Mouse (Mus musculus) right cerebral cortex, adult 18-20 months (tissue): ENCODE measurements around the gene Tuba1c.
A peak's percentile ranks its signal among the peaks of the same experiment; 100 is the strongest.
"Not testable (repeated sequence)": the region's sequence is repeated elsewhere in the genome, so short reads cannot be mapped to it uniquely, and the experiment has no call there.

Source experiments
- DNase-seq: peaks from one replicate; pipeline ENCODE4 v3.0.0; 2022; ENCODE audit warnings: mixed read lengths

Gene Tuba1c

GRCm38 (mm10) chr15:99074019-99074599 lies 44.4 kb downstream of the Tuba1c start, which contains the start of gene Troap:
Gene Troap (plus strand): TSS chr15:99074575.
- no peak for DNase-seq

DNA sequence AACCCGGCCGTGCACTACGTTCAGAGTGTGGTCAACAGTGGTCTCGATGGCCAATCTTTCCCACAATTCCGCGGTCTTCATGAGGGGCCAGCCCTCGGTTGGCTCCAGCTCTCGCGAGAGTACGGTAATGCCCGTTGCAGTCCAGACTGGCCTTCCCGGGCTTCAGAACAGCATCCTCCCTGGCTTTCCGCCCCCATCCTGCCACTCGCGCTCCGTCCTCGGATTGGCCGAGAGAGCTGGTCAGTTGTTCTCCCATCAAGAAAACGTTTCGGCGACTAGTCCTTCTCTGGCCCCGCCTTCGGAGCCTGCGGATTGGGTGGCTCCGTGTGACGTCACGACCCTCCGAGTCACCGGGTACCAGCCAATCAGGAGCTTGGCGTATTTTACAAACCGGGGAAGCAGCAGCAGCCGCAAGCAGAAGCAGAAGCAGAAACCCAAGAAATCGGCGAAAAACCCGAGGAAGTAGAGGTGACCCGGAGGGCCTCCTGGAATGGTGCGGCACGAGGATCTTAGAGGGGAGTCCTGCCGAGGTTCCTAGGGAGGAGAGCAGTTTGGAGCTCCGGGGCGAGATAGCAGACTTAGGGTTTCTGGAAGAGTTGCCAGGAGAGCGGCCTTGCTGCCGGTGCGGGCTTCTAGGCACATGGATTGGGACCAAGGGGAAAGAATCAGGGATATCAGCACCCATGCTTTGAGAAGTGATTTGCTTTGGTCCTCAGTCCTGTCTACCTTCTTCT lies 45.1 kb downstream of the Tuba1c start:
- peak; percentile 99 for DNase-seq

DNA sequence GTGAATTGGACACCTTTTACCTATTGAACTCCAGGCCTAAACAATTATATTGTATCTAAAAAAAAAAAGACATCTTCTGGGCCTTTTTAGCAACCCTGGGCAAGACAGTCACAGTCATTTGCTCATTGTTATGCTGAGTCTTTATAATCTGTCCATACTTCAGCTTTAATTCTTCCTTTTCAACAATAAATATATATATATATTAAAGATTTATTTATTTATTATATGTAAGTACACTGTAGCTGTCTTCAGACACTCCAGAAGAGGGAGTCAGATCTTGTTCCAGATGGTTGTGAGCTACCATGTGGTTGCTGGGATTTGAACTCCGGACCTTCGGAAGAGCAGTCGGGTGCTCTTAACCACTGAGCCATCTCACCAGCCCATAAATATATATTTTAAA lies 46.3 kb downstream of the Tuba1c start:
- DNase-seq: not testable (repeated sequence)

GRCm38 (mm10) chr15:99078181-99078910 lies 48.7 kb downstream of the Tuba1c start:
- no peak for DNase-seq

DNA sequence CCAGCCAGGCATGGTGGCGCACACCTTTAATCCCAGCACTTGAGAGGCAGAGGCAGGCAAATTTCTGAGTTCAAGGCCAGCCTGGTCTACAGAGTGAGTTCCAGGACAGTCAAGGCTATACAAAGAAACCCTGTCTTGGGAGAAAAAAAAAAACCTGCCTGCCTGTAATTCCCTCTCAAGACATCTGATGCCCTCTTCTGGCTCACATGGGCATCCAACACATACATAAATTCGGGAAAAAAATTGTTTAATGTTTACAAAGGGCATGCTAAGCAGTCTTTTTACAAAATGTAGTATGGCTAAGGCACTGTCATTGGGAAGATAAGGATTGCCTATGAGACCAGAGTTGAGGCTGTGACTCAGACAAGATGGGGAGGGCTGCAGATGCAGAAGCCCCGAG lies 50.1 kb downstream of the Tuba1c start:
- DNase-seq: no peak

GRCm38 (mm10) chr15:99082322-99082721 lies 52.6 kb downstream of the Tuba1c start:
- no peak for DNase-seq

DNA sequence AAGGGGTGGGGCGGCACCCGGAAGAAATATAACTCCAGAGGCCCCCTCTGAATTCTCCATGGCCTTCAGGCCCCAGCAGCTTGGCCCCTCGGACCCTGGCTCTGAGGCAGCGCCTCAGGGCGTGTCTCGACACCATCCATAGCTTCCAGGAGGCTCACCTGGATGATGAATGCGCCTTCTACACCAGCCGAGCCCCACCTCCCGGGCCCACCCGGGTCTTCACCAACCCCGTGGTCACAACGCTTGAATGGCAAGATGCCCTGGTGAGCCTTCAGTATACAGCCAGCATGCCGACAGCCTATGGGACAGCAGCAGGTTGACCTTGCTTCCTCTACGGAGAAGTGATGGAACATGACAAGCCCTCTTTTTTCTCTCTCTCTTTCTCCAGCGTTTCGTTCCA lies 53.1 kb downstream of the Tuba1c start:
- DNase-seq: no peak

GRCm38 (mm10) chr15:99083258-99083657 lies 53.6 kb downstream of the Tuba1c start:
- DNase-seq: no peak

GRCm38 (mm10) chr15:99083867-99084557 lies 54.3 kb downstream of the Tuba1c start:
- no peak for DNase-seq

GRCm38 (mm10) chr15:99084618-99085017 lies 54.9 kb downstream of the Tuba1c start:
- no peak for DNase-seq

GRCm38 (mm10) chr15:99085997-99086396 lies 56.3 kb downstream of the Tuba1c start:
- no peak for DNase-seq

DNA sequence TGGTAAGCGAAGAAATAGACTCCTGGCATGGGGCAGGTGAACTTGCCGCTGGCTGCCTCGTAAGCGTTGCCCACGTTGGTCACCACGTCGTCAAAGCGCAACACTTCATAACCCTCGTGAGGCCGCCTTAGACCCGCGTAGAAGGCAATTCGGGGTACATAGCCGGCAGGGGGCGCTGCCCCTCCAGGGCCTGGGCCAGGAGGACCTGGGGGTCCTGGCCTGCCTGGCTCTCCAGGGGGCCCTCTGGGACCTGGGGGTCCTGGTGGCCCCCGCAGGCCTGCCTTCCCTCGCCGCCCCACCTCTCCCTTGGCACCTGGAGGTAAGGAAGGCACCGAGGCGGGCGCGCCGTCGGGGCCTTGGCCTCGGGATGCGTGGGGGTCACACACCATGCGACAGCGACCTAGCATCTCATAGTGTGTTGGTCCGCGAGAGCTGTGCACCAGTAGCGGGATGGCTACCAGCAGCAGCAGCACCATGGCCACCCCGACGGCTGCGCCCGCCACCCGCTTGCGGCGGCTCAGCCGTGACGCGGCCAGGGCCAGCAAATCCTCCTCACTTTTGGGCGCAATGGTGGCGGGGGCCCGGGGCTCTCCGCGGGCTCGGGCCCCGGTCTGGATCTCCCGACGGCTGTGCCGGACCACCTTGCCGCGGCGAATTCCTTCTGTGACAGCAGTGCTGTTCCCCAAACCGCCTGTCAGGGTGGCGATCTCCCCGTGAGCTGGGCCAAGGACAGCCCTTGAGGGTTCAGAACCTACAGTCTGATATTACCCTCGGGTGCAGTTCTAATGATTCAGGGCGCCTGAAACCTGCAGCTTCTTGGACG lies 57.8 kb downstream of the Tuba1c start, which contains the start of gene C1ql4:
C1ql4 (minus strand) TSS at position 565 of the 823 bp plus-strand sequence.
- no peak for DNase-seq
